Mouse (Mus musculus): Measurements from ENCODE around the gene Cspg4. TPM values are rescaled to one million over a fixed set of nuclear protein-coding genes. Genes with fewer than 3 reads are reported as not detected.
"Not testable (repeated sequence)": the region's sequence is repeated elsewhere in the genome, so short reads cannot be mapped to it uniquely, and the experiment has no call there.

Gene Cspg4
- polyA plus RNA-seq, 1 experiment from 2014 or later, result 1.1 TPM

DNA sequence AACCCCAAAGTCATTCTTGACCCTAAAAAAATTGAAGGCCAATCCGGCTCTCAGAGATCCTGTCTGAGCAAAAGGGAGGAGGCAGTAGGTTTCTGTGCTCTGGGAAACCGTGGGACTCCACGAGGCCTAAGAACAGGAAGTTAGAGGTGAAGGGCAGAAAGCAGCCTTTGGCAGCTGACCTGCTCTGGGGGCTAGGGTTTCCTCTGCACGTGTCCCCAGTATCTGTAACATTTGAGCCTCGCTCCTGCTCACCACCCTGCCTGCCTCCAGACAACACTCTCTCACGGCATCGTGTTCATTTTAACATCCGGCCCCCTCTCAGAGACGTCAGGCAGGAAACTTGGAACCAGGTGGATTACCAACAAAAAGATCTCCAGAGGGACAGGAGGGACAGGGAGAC, 35.7 kb downstream of the Cspg4 start:
- no peaks in the 10 kb centered on the region; the same call in 1 of the 2 replicates for H3K27me3 ChIP-seq (replicated peaks; ENCODE audit: control insufficient read depth, insufficient read depth, low read length)
- WGBS, result 39% methylated on average over 9 of the region's 9 CpGs
- no peak for ATAC-seq (replicated peaks; ENCODE audit: low FRiP score)
- H3K9ac ChIP-seq (ENCODE audit: low read depth, low read length), result no peak overlapping the region
- no peaks in the 10 kb centered on the region for H3K36me3 ChIP-seq (ENCODE audit: control insufficient read depth, insufficient read depth, low read length)
- H3K27ac ChIP-seq (ENCODE audit: low read depth, low read length), result no peak overlapping the region
- DNase-seq (ENCODE audit: low spot score), result no peak
- no peaks in the 10 kb centered on the region for H3K9me3 ChIP-seq (ENCODE audit: control insufficient read depth, low read length)
- no peak overlapping the region for H3K4me2 ChIP-seq
- H3K4me1 ChIP-seq (replicated peaks; ENCODE audit: control insufficient read depth, insufficient read depth, low read length), result no peaks in the 10 kb centered on the region
- no peak overlapping the region for H3K4me3 ChIP-seq (ENCODE audit: low read depth, low read length)

DNA sequence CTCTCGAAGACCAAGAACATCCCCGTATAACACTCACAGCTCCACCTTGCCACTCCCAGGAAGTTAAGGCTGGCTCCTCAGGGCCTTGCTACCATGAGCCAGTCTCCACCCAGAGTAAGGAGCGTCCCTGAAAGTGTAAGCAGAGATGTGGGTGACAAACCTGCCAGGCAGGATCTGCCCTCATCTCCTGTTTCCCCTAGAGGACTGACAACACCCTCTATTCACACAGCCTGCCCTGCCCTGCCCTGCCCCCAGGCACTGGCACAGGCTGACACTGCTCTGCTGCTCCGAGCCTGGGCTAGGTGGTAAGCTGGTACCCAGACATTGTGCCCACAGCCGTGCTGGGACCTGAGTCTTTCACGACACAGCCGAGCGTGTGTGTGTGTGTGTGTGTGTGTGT, 36.4 kb downstream of the Cspg4 start:
- Histone ChIP-seq H3K27me3 (replicated peaks; ENCODE audit: control insufficient read depth, insufficient read depth, low read length) (no peaks in the 10 kb centered on the region; the same call in 1 of the 2 replicates), H3K4me3 (ENCODE audit: low read depth, low read length) (no peak overlapping the region), H3K4me2 (no peak overlapping the region), H3K36me3 (ENCODE audit: control insufficient read depth, insufficient read depth, low read length) (no peaks in the 10 kb centered on the region), H3K9me3 (ENCODE audit: control insufficient read depth, low read length) (no peaks in the 10 kb centered on the region), H3K9ac (ENCODE audit: low read depth, low read length) (no peak overlapping the region), H3K27ac (ENCODE audit: low read depth, low read length) (no peak overlapping the region), H3K4me1 (replicated peaks; ENCODE audit: control insufficient read depth, insufficient read depth, low read length) (no peaks in the 10 kb centered on the region)
- ATAC-seq (replicated peaks; ENCODE audit: low FRiP score), result no peak
- no peak for DNase-seq (ENCODE audit: low spot score)
- WGBS, result 77% methylated on average over 8 of the region's 8 CpGs

DNA sequence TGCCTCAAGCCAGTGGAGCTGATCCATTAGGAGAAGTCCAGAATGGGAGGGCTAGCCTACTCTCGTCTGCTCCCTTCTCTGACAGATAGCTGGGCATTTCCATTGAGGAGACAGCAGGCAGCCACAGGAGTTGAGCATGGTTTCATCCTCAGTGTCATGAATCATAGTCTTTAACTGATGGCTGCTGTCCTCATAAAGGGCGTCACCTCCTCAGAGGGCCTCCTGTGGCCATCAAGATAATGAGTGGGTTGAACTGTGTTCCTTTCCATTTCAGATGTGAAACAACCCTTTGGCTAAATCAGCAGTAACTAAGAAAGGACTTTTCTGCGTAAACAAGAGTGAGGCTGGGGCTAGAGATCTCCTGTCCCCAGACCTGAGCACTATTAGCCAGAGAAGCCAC, 38.8 kb downstream of the Cspg4 start:
- Histone ChIP-seq H3K27me3 (replicated peaks; ENCODE audit: control insufficient read depth, insufficient read depth, low read length) (no peaks in the 10 kb centered on the region), H3K4me2 (no peak overlapping the region), H3K9ac (ENCODE audit: low read depth, low read length) (no peak overlapping the region), H3K36me3 (ENCODE audit: control insufficient read depth, insufficient read depth, low read length) (no peaks in the 10 kb centered on the region), H3K27ac (ENCODE audit: low read depth, low read length) (no peak overlapping the region), H3K4me3 (ENCODE audit: low read depth, low read length) (no peak overlapping the region), H3K9me3 (ENCODE audit: control insufficient read depth, low read length) (no peaks in the 10 kb centered on the region), H3K4me1 (replicated peaks; ENCODE audit: control insufficient read depth, insufficient read depth, low read length) (no peaks in the 10 kb centered on the region)
- ATAC-seq (replicated peaks; ENCODE audit: low FRiP score) (no peak), DNase-seq (ENCODE audit: low spot score) (no peak)
- 67% methylated on average over 3 of the region's 3 CpGs for WGBS

DNA sequence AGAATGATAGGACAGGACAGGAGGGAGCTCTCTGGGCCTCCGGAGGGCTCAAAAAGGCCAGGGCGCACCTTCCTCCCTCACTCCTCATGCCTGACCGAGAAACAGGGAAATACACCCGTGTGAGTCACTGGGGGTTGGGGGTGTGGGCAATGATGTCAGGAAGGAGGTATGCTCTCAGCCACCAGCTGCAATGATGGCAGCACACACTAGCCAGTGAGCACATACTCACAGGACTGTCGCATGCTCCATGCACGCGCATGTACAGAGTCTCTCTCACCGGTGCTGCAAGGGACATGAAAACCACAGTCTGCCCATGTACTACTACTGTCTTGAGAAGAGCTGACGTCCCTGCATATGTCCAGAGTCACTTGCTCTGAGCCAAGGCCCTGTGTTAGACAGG, 42.7 kb downstream of the Cspg4 start:
- Histone ChIP-seq H3K27me3 (replicated peaks; ENCODE audit: control insufficient read depth, insufficient read depth, low read length) (no peaks in the 10 kb centered on the region), H3K27ac (ENCODE audit: low read depth, low read length) (no peak overlapping the region), H3K36me3 (ENCODE audit: control insufficient read depth, insufficient read depth, low read length) (no peaks in the 10 kb centered on the region), H3K4me2 (no peak overlapping the region), H3K4me3 (ENCODE audit: low read depth, low read length) (no peak overlapping the region), H3K4me1 (replicated peaks; ENCODE audit: control insufficient read depth, insufficient read depth, low read length) (no peaks in the 10 kb centered on the region; the same call in 1 of the 2 replicates), H3K9ac (ENCODE audit: low read depth, low read length) (no peak overlapping the region), H3K9me3 (ENCODE audit: control insufficient read depth, low read length) (no peaks in the 10 kb centered on the region)
- ATAC-seq (replicated peaks; ENCODE audit: low FRiP score) (no peak), DNase-seq (ENCODE audit: low spot score) (no peak)
- 72% methylated on average over 9 of the region's 9 CpGs for WGBS

DNA sequence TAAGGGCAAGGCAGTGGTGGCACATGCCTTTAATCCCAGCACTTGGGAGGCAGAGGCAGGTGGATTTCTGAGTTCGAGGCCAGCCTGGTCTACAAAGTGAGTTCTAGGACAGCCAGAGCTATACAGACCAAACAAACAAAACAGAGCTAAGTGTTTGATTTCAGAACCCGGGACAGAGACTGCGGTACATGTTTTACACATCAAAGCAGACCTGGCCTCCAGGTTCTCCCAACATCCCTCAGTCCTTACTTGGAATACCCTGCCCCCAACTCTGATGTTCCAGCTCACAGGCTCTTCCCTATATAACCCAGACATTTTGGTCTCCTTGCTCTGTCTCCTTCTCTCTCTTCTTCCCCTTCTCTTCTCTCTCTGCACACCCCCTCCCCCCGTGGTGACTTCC, 45.2 kb downstream of the Cspg4 start:
- ATAC-seq (replicated peaks; ENCODE audit: low FRiP score); DNase-seq (ENCODE audit: low spot score); H3K4me3 ChIP-seq (ENCODE audit: low read depth, low read length); H3K36me3 ChIP-seq (ENCODE audit: control insufficient read depth, insufficient read depth, low read length); H3K9me3 ChIP-seq (ENCODE audit: control insufficient read depth, low read length); H3K4me1 ChIP-seq (replicated peaks; ENCODE audit: control insufficient read depth, insufficient read depth, low read length); H3K9ac ChIP-seq (ENCODE audit: low read depth, low read length); H3K27ac ChIP-seq (ENCODE audit: low read depth, low read length); H3K4me2 ChIP-seq; H3K27me3 ChIP-seq (replicated peaks; ENCODE audit: control insufficient read depth, insufficient read depth, low read length): not testable (repeated sequence)
- 35% methylated on average over 4 of the region's 4 CpGs for WGBS

DNA sequence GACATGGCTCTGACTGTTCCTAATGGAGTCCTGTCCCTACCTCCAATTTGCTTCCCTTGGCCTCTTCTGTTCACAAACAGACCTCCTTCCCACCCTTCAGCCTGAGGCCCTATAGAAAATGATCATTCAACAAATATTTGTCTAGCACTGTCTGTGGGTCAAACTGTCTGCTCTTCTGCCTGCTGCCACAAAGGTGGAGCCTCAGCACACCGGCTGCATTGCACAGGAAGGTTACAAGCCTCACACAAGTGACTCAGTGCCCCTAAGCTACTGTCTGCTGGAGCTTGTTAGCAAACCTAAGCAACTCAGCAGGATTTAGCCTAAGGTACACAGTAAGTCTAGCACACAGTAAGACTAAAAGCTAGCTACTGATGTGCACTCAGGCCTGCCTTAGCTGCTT, 46.2 kb downstream of the Cspg4 start:
- no peak overlapping the region for H3K27ac ChIP-seq (ENCODE audit: low read depth, low read length)
- ATAC-seq (replicated peaks; ENCODE audit: low FRiP score), result no peak

DNA sequence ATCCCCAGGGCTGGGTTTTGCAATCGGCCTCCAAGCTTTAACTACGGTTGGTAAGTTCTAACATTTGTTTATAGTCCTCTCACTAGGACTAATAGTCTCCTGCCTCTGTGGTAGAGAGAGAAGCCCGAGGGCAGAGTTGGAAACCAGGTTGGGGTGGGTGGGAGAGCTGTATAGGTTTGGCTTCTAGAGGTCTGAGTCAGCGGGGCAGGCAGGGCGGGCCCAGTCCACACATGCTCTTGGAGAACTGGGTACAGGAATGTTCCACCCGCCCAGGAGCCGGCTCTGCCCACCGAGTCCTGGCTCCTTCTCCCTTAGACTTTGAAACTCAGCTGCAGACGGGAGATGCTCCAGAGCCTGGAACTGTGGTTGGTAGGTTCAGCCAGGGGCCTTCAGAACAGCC, 49.2 kb downstream of the Cspg4 start:
- Histone ChIP-seq H3K4me2 (no peak overlapping the region), H3K36me3 (ENCODE audit: control insufficient read depth, insufficient read depth, low read length) (0 out of 2 replicates have a peak, but pooled peaks cover 5% of the 10 kb centered on the region), H3K4me1 (replicated peaks; ENCODE audit: control insufficient read depth, insufficient read depth, low read length) (no peaks in the 10 kb centered on the region; the same call in 1 of the 2 replicates), H3K4me3 (ENCODE audit: low read depth, low read length) (no peak overlapping the region), H3K9ac (ENCODE audit: low read depth, low read length) (no peak overlapping the region), H3K9me3 (ENCODE audit: control insufficient read depth, low read length) (no peaks in the 10 kb centered on the region), H3K27me3 (replicated peaks; ENCODE audit: control insufficient read depth, insufficient read depth, low read length) (no peaks in the 10 kb centered on the region), H3K27ac (ENCODE audit: low read depth, low read length) (no peak overlapping the region)
- 76% methylated on average over 9 of the region's 9 CpGs for WGBS
- ATAC-seq (replicated peaks; ENCODE audit: low FRiP score) (no peak), DNase-seq (ENCODE audit: low spot score) (no peak)

More for the DNA sequence above, 46.2 kb downstream of the Cspg4 start:
- Histone ChIP-seq H3K4me2 (no peak overlapping the region), H3K4me3 (ENCODE audit: low read depth, low read length) (no peak overlapping the region), H3K27me3 (replicated peaks; ENCODE audit: control insufficient read depth, insufficient read depth, low read length) (no peaks in the 10 kb centered on the region), H3K4me1 (replicated peaks; ENCODE audit: control insufficient read depth, insufficient read depth, low read length) (no peaks in the 10 kb centered on the region; the same call in 1 of the 2 replicates), H3K9ac (ENCODE audit: low read depth, low read length) (no peak overlapping the region), H3K36me3 (ENCODE audit: control insufficient read depth, insufficient read depth, low read length) (no peaks in the 10 kb centered on the region), H3K9me3 (ENCODE audit: control insufficient read depth, low read length) (no peaks in the 10 kb centered on the region)
- 49% methylated on average over 1 of the region's 1 CpGs for WGBS
- no peak for DNase-seq (ENCODE audit: low spot score)

DNA sequence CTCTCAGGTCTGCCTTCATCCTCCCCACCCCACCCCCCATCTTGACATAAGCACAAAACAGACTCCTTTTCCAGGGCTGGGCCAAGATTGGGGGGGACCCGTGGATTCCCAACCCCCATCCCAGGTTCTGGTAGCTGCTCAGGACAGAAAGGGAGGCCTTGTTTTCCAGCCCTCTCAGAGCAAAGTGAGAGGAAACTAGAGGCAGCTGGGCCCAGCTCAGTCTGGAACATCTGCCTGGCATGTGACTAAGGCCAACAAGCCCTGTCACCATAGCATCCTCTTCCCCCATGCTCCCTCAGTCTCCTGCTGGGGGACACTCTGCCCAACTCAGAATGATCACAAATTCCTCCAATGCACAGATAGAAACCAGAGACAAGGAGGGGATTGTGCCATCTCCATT, 50.3 kb downstream of the Cspg4 start:
- no peak for ATAC-seq (replicated peaks; ENCODE audit: low FRiP score)
- 0 out of 2 replicates have a peak, but pooled peaks cover 5% of the 10 kb centered on the region for H3K36me3 ChIP-seq (ENCODE audit: control insufficient read depth, insufficient read depth, low read length)
- H3K4me3 ChIP-seq (ENCODE audit: low read depth, low read length), result no peak overlapping the region
- 68% methylated on average over 1 of the region's 1 CpGs for WGBS
- no peak overlapping the region for H3K27ac ChIP-seq (ENCODE audit: low read depth, low read length)
- no peak overlapping the region for H3K4me2 ChIP-seq
- no peaks in the 10 kb centered on the region for H3K27me3 ChIP-seq (replicated peaks; ENCODE audit: control insufficient read depth, insufficient read depth, low read length)
- no peak overlapping the region for H3K9ac ChIP-seq (ENCODE audit: low read depth, low read length)
- no peaks in the 10 kb centered on the region; the same call in 1 of the 2 replicates for H3K4me1 ChIP-seq (replicated peaks; ENCODE audit: control insufficient read depth, insufficient read depth, low read length)
- no peaks in the 10 kb centered on the region for H3K9me3 ChIP-seq (ENCODE audit: control insufficient read depth, low read length)
- no peak for DNase-seq (ENCODE audit: low spot score)

DNA sequence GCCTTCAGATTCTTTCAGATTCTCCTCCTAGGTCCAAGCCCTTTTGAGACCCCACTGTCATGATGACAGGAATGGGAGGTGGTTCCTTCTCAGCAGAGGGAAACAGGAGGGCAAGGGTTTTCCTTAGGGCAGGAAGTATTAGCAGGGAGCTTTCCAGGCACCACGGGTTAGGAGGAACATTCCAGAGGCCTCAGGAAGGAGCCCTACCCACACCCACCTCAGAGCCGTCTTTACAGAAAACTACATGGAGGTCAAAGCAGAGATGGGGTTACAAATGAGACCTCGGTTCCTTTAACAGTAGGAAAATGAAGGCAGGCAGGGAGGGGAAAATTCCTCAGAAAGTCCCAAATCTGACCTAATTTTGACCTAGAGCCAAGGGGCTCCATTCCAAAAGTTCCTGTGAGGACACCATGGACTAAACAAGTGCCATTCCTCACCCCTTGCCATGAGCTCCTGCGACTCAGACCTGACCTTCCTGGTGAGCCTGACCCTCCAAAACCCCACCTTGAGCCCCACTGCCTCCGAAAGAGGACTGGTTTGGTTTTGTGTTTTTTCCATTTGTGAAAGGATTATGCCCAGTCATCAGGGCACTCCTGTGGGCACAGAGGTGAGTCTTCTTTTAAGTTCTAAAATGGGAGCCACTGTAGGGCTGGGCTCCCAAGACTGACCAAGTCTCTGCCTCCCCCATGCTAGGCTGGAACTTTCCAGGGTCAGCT, 51.0 kb downstream of the Cspg4 start:
- Histone ChIP-seq H3K4me2 (no peak overlapping the region), H3K4me3 (ENCODE audit: low read depth, low read length) (no peak overlapping the region), H3K9ac (ENCODE audit: low read depth, low read length) (no peak overlapping the region), H3K27me3 (replicated peaks; ENCODE audit: control insufficient read depth, insufficient read depth, low read length) (no peaks in the 10 kb centered on the region), H3K4me1 (replicated peaks; ENCODE audit: control insufficient read depth, insufficient read depth, low read length) (no peaks in the 10 kb centered on the region; the same call in 1 of the 2 replicates), H3K9me3 (ENCODE audit: control insufficient read depth, low read length) (no peaks in the 10 kb centered on the region), H3K27ac (ENCODE audit: low read depth, low read length) (no peak overlapping the region), H3K36me3 (ENCODE audit: control insufficient read depth, insufficient read depth, low read length) (0 out of 2 replicates have a peak, but pooled peaks cover 5% of the 10 kb centered on the region)
- WGBS, result 78% methylated on average over 5 of the region's 5 CpGs
- no peak for DNase-seq (ENCODE audit: low spot score)
- no peak for ATAC-seq (replicated peaks; ENCODE audit: low FRiP score)
